Mouse (Mus musculus): ENCODE measurements around the gene Stx6. TPM values are rescaled to one million over a fixed set of nuclear protein-coding genes. Genes with fewer than 3 reads are reported as not detected.
"Not testable (repeated sequence)": the region's sequence is repeated elsewhere in the genome, so short reads cannot be mapped to it uniquely, and the experiment has no call there.

Stx6 gene
- total RNA-seq, 2 experiments from 2014 or later, result 122 to 129 TPM

DNA sequence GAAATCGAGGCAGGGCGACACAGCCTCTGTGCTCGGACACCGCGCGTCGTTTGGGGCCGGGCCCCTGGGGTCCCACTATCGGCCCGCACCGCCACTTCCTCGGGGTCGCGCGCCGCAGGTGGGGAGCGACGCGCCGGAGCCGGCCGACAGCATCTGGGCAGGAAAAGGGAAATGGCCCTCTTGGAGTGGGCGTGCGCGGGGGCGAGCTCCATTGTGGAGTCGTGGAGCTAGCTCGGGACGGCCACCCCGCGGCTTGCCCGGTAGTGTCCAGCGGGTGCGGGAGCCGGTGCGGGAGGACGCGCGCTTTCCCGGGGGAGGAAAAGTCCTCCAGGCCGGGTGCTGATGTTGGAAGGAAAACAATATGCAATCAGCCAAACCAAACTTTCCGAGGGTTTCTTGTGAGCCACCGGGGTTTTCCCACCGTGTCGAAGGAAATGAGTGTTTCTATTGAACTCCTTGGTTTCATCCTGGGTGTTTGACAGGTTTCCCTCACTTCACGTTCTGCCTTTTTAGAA lies 512 bp downstream of the Stx6 start:
- DNase-seq (ENCODE audit: low spot score in 2 of 2), result peak in 1 of 2 experiments; percentile 36

DNA sequence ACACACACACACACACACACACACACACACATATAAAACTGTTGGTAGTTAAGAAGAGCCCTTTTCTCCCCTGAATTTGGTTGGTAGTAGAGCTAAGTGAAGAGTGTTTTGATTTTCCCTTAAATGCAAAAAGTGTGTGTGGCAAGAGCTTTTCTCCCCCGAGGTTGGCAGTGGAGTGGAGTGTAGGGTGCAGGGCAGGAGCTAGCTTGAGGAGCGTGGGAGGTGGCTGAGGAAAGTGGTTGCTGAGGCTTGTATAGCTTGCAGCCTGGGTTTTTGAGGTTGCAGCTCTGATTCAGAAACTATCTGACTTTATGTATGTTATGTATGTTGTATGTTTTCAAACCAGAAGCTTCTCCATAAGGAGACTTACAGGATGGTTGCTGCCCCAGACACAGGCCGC lies 8.9 kb downstream of the Stx6 start:
- peak in 1 of 2 experiments; percentile 44 for DNase-seq (ENCODE audit: low spot score in 2 of 2)

DNA sequence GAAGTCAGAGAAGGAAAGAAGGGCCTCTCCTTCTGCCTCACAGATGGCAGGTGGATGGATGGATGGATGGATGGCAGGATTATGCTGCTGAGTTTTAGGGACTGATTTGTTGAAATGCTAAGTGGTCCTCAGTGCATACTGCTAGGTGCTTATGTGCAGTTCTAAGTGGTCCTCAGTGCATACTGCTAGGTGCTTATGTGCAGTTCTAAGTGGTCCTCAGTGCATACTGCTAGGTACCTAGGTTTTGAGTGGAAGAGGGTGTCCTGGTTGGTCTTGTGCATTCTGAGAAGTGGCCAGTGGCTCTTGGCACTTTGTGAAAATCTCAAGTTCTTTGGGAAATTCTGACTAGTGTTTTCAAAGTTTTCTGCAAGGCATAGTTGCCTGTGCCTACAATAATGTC lies 11.4 kb downstream of the Stx6 start:
- no peak for DNase-seq (ENCODE audit: low spot score in 2 of 2)

GRCm38 (mm10) chr1:155172895-155173643 lies 14.6 kb downstream of the Stx6 start:
- no peak for DNase-seq (ENCODE audit: low spot score in 2 of 2)

- not testable (repeated sequence) for DNase-seq (ENCODE audit: low spot score in 2 of 2)
These were observed 15.1 kb downstream of the Stx6 start for GRCm38 (mm10) chr1:155173644-155174016.

DNA sequence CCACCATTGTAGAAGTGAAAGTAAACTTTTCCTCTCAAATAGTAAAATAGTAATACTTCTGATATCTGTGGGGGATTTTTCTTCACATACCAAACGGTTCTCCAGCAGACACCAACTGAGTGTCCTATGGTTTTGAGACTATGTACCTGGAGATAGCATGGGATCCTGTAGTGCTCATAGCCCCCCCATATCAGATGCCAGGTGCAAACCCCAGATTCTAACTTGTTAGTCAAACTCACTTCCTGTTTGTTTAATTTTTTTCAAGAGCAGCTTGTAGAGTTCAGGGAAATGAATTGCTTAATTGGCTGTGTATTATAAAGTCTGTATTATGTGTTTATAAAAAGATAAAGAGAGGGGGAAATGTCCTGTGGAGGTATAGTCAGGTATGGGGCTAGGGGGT lies 15.9 kb downstream of the Stx6 start:
- no peak for DNase-seq (ENCODE audit: low spot score in 2 of 2)

DNA sequence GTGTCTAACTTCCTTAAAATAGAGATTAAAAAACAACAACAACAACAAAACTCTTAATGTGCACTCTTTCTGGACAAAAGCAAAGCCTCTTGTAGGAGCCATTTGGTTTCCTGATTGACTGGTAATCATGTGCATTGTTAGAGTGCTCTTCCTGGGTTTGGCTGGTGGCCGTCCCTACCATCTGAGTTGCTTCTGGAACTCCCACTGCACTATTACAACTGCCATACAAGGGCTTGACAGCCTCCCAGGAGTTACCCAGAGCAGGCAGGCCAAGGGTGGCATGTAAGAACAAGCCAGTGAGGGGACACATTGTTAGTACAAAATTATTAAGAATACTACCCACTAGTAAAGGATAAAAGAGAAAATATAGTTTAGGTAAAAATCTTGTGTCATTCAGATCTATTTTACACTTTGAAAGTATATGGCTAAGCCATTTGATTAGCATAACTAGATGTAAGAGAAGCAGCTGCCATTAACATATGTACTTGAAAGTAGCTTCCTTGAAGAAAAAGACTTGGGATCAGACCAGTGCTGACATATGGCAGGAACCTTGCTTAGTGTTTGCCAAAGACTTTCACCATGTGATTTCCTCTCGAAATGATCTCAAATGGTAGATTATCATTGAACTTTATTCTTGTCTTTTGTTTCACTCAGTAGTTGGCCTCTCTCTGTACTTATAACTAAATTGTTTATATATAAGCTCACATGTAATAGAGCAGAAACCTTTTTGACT lies 19.8 kb downstream of the Stx6 start:
- peak in 1 of 2 experiments; percentile 55 for DNase-seq (ENCODE audit: low spot score in 2 of 2)

DNA sequence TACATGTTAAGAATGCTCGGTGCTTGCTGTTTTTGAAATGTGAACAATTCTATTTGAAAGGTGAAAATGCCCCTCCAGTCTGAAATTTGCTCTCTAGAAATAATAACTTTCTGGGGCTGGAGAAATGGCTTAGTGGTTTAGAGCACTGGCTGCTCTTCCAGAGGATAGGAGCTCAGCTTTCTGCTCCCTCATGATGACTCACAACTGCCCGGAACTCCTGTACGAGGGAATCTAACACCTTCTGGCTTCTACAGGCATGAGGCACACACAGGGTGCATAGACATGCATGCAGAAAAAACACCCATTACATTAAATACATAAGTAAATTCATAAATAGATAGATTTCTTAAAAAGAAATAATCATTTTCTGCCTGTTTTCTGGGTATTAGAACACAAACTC lies 25.7 kb downstream of the Stx6 start:
- no peak for DNase-seq (ENCODE audit: low spot score in 2 of 2)

DNA sequence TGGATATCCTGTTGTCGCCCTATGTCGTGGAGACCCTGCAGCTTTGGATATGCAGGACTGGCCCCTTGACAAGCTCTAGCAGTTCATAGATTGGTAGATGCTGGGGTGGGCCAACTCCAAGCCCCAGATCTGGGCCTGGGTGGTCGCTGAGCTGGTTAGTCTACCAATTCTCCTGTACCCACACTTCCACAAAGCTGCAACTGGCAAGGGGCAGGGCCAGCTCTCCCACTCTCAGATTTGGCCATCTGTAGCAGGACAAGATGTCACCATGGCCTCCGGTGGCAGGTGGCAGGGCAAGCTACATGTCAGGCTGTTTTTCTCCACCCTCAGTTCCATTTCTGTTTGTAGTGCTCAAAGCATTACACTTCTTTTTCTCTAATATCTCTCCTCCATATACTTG lies 30.1 kb downstream of the Stx6 start:
- no peak for DNase-seq (ENCODE audit: low spot score in 2 of 2)

- no peak for DNase-seq (ENCODE audit: low spot score in 2 of 2)
These were observed 32.7 kb downstream of the Stx6 start for GRCm38 (mm10) chr1:155191219-155191618.

DNA sequence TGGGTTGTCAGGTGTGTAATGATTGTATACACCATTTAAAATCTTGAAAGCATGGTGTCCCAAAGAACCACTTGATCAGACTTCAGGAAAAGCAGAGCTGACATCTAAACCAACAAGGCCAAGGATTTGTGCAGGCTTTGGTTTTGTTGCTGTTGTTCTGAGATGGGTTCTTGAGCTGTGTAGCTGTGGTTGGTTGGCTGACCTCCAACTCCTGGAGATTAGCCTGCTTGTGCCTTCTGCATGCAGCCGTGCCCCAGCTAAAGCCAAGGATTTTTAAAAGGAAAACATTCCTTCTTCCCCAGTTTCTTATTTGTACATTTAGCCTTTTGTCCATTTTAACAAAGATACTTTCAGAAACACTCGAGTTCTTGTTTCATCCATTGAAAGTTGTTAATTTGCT lies 33.2 kb downstream of the Stx6 start:
- no peak for DNase-seq (ENCODE audit: low spot score in 2 of 2)

GRCm38 (mm10) chr1:155192805-155193368 lies 34.4 kb downstream of the Stx6 start:
- peak in 1 of 2 experiments; percentile 78 for DNase-seq (ENCODE audit: low spot score in 2 of 2)

DNA sequence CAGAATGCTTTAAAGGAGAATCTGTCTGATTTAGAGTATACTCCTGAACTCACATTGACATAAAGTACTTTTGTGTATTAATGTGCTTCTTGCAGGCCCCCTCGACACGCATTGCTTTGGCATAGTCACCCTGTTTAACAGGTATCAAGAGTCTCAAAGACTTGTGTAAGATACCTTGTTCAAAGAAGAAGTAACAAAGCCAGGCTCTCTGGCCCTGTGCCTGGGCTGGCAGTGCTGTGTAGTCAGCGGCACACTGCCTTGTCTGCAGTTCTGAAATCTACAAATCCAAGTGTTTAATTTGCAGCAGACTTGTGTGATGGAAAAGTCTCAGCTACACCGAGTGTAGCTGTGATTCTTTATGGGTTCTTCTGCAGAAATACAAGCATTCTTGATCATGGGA lies 38.2 kb downstream of the Stx6 start:
- no peak for DNase-seq (ENCODE audit: low spot score in 2 of 2)

DNA sequence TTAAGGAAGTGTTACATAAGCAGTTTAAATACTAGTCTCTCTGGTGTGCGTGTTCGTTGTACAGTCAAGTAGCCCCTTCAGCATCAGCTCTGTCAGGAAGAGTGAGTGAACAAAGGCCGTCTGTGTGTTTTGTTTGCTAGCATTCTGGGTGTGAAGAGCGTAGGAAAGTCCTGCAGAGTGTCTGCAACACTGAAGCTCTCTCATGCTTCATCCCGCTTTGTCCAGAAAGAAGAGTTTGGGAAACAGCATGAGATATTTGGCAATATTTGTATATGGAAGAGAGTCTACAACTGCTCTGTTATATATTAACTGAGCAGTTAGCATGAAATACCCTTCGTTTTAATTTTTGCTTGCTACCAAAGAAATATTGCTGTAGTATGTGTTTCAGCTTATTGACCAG lies 41.0 kb downstream of the Stx6 start:
- DNase-seq (ENCODE audit: low spot score in 2 of 2), result no peak

- DNase-seq (ENCODE audit: low spot score in 2 of 2), result no peak
These were observed 42.5 kb downstream of the Stx6 start for GRCm38 (mm10) chr1:155200967-155201366.

DNA sequence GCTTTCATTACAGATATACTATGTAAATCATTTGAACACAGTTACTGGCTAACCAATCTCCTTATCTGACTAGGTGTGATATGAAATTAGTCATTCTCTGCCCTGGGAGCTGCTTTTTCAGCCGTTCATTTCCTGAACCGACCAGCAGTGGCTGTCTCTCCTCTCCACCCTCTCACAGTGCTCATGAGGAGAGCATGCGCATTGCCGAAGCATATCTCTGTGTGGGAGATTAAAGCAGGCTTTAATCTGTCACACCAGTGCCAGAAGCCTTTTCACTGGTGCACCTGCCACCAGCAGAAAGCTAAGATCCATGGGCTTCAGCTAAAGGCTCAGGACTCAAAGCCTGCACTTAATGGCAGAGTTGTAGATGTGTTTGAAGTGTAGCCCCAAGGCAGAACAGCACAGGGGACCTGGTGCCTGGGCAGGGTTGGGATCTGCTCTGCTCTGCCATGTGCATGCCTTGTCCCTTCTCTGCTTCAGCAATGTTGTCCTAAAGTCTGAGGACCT lies 42.9 kb downstream of the Stx6 start:
- DNase-seq (ENCODE audit: low spot score in 2 of 2), result peak; percentile 68 to 82

GRCm38 (mm10) chr1:155201914-155202313 lies 43.4 kb downstream of the Stx6 start:
- no peak for DNase-seq (ENCODE audit: low spot score in 2 of 2)

GRCm38 (mm10) chr1:155202472-155202871 lies 44.0 kb downstream of the Stx6 start:
- no peak for DNase-seq (ENCODE audit: low spot score in 2 of 2)

DNA sequence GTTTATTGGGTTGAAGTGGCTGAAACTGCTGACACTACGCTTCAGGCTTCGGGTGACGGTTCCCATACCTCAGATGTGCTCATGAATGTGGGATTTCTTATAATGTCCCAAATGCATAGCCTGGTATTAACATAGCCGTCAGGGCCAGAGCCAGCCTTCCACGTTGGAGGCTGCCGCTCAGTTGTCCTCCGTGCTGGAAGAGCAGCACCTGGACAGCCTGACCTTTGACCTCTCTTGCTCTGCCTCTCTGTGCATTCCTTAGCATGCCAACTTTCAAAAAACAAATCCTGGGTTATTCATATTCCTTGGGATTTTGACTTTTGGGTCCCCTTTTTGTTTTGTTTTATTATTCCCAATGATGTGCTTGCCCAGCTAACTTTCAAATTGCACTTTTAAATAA lies 44.6 kb downstream of the Stx6 start:
- no peak for DNase-seq (ENCODE audit: low spot score in 2 of 2)

- DNase-seq (ENCODE audit: low spot score in 2 of 2), result no peak
These were observed 45.4 kb downstream of the Stx6 start for GRCm38 (mm10) chr1:155203954-155204353.

DNA sequence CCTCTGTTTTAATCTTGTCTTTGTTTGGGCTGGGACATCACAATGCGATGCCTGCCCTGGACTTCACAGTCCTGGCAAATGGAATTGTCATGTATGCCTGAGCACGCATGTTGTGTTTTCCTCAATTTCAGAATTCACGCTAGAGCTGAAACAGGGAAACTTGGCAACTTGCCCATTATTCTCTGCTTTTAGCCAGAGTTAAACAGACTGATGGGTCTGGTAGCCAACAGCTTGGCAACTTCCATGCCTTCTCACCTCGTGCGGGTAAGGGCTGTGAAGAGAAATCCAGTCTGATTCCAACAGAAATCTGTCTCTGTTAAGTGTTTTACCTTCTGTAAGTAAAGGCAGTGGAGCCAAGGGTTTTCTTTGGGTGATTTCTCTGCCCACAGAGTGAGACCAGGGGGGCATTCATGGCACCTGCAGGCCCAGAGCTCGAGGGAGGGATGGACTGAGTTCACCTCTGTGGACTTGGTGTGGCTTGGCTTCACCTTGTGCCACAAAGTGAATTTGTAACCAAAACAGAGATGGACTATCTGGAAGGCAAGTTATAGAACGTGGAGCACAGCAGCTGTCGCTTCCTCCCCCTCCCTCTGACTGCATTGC lies 46.1 kb downstream of the Stx6 start:
- DNase-seq (ENCODE audit: low spot score in 2 of 2), result peak in 1 of 2 experiments; percentile 75

- no peak for DNase-seq (ENCODE audit: low spot score in 2 of 2)
These were observed 46.8 kb downstream of the Stx6 start for GRCm38 (mm10) chr1:155205311-155205710.
